Mouse (Mus musculus) lung, adult 2 months (tissue): ENCODE measurements around the gene Cyb5r2.

ENCODE experiments used
- CTCF ChIP-seq: fragments of 200-500 bp; IDR thresholded peaks from 2 replicates; pipeline ENCODE4 v1.5.1; 2011; ENCODE audit warnings: mild to moderate bottlenecking, low read length, control low read depth; ENCODE audit not compliant: insufficient read depth
- POLR2A ChIP-seq: fragments of 200-500 bp; IDR thresholded peaks from 2 replicates; pipeline ENCODE4 v1.6.1; 2011; ENCODE audit warnings: low read depth, mild to moderate bottlenecking, control low read depth, low read length, borderline replicate concordance; ENCODE audit errors: extremely low read depth

GRCm38 (mm10) chr7:107705941-107706340 lies 51.9 kb downstream of the Cyb5r2 start:
- TF ChIP-seq POLR2A = no peak
- no peak for TF ChIP-seq CTCF
